Mouse (Mus musculus): Measurements from ENCODE around the gene Dynlt1f. TPM values are rescaled to one million over a fixed set of nuclear protein-coding genes. Genes with fewer than 3 reads are reported as not detected.
A peak's percentile ranks its signal among the peaks of the same experiment; 100 is the strongest.
"Not testable (repeated sequence)": the region's sequence is repeated elsewhere in the genome, so short reads cannot be mapped to it uniquely, and the experiment has no call there.

The Dynlt1f gene
- total RNA-seq (2014; rRNA removed; ENCODE audit: low replicate concordance) (130 and 148 TPM in 2 replicates), polyA plus RNA-seq (2015; fragmentation: Nextera tagmentation; extraction: Ambion mirVana) (213 TPM in 2 replicates)

GRCm38 (mm10) chr17:6655567-6656281 lies at the start of gene Dynlt1f:
Dynlt1f (minus strand) TSS chr17:6655900.
- Histone ChIP-seq H3K4me3 (ENCODE audit: low read depth, low read length) (peak within 1 kb of the TSS; percentile 62), H3K27ac (ENCODE audit: low read depth) (peak within 1 kb of the TSS; percentile 61), H3K4me2 (ENCODE audit: low read depth, low read length) (peak within 1 kb of the TSS; percentile 66), H3K9ac (replicated peaks; ENCODE audit: low read depth, low read length) (peak within 1 kb of the TSS; percentile 48)
- H3K27me3 ChIP-seq (ENCODE audit: control insufficient read depth, insufficient read depth, low read length); H3K36me3 ChIP-seq (replicated peaks; ENCODE audit: control insufficient read depth, insufficient read depth, low read length); H3K4me1 ChIP-seq (ENCODE audit: control insufficient read depth, insufficient read depth); H3K9me3 ChIP-seq (replicated peaks; ENCODE audit: control insufficient read depth, low read length): not testable (repeated sequence)
- WGBS = 2% methylated on average over 20 of the region's 33 CpGs
- DNase-seq (ENCODE audit: low spot score) = peak; percentile 9
- ATAC-seq (ENCODE audit: insufficient read depth, low read depth) = peak; percentile 96

- H3K9ac ChIP-seq (replicated peaks; ENCODE audit: low read depth, low read length); H3K9me3 ChIP-seq (replicated peaks; ENCODE audit: control insufficient read depth, low read length); H3K27me3 ChIP-seq (ENCODE audit: control insufficient read depth, insufficient read depth, low read length); H3K4me2 ChIP-seq (ENCODE audit: low read depth, low read length); H3K36me3 ChIP-seq (replicated peaks; ENCODE audit: control insufficient read depth, insufficient read depth, low read length); DNase-seq (ENCODE audit: low spot score); H3K4me3 ChIP-seq (ENCODE audit: low read depth, low read length); H3K27ac ChIP-seq (ENCODE audit: low read depth); ATAC-seq (ENCODE audit: insufficient read depth, low read depth); H3K4me1 ChIP-seq (ENCODE audit: control insufficient read depth, insufficient read depth): not testable (repeated sequence)
- 48% methylated on average over 6 of the region's 9 CpGs for WGBS
Observed at GRCm38 (mm10) chr17:6703381-6704270, 47.9 kb upstream of the Dynlt1f start.

- not testable (repeated sequence) for H3K27ac ChIP-seq (ENCODE audit: low read depth); H3K4me1 ChIP-seq (ENCODE audit: control insufficient read depth, insufficient read depth); H3K4me2 ChIP-seq (ENCODE audit: low read depth, low read length); H3K9me3 ChIP-seq (replicated peaks; ENCODE audit: control insufficient read depth, low read length); H3K36me3 ChIP-seq (replicated peaks; ENCODE audit: control insufficient read depth, insufficient read depth, low read length); H3K27me3 ChIP-seq (ENCODE audit: control insufficient read depth, insufficient read depth, low read length); DNase-seq (ENCODE audit: low spot score); H3K9ac ChIP-seq (replicated peaks; ENCODE audit: low read depth, low read length); H3K4me3 ChIP-seq (ENCODE audit: low read depth, low read length)
- ATAC-seq (ENCODE audit: insufficient read depth, low read depth) = peak; percentile 52
- 13% methylated on average over 2 of the region's 8 CpGs for WGBS
Observed at GRCm38 (mm10) chr17:6702625-6703221, 47.0 kb upstream of the Dynlt1f start.

GRCm38 (mm10) chr17:6700077-6700476 lies 44.4 kb upstream of the Dynlt1f start:
- H3K4me3 ChIP-seq (ENCODE audit: low read depth, low read length); H3K27me3 ChIP-seq (ENCODE audit: control insufficient read depth, insufficient read depth, low read length); H3K36me3 ChIP-seq (replicated peaks; ENCODE audit: control insufficient read depth, insufficient read depth, low read length); H3K9me3 ChIP-seq (replicated peaks; ENCODE audit: control insufficient read depth, low read length); H3K9ac ChIP-seq (replicated peaks; ENCODE audit: low read depth, low read length); H3K4me1 ChIP-seq (ENCODE audit: control insufficient read depth, insufficient read depth); H3K4me2 ChIP-seq (ENCODE audit: low read depth, low read length); ATAC-seq (ENCODE audit: insufficient read depth, low read depth); H3K27ac ChIP-seq (ENCODE audit: low read depth); DNase-seq (ENCODE audit: low spot score): not testable (repeated sequence)
- WGBS = 65% methylated on average over 3 of the region's 7 CpGs

- not testable (repeated sequence) for ATAC-seq (ENCODE audit: insufficient read depth, low read depth); H3K9ac ChIP-seq (replicated peaks; ENCODE audit: low read depth, low read length); DNase-seq (ENCODE audit: low spot score); H3K36me3 ChIP-seq (replicated peaks; ENCODE audit: control insufficient read depth, insufficient read depth, low read length); H3K4me2 ChIP-seq (ENCODE audit: low read depth, low read length); H3K4me3 ChIP-seq (ENCODE audit: low read depth, low read length); H3K27ac ChIP-seq (ENCODE audit: low read depth); H3K27me3 ChIP-seq (ENCODE audit: control insufficient read depth, insufficient read depth, low read length); H3K9me3 ChIP-seq (replicated peaks; ENCODE audit: control insufficient read depth, low read length); H3K4me1 ChIP-seq (ENCODE audit: control insufficient read depth, insufficient read depth)
- 34% methylated on average over 8 of the region's 9 CpGs for WGBS
Observed at GRCm38 (mm10) chr17:6699502-6699901, 43.8 kb upstream of the Dynlt1f start.

All from heart, postnatal 0 days (tissue).